Mouse (Mus musculus) CH12.LX (cell line): ENCODE data around the gene Uap1l1. TPM values are rescaled to one million over a fixed set of nuclear protein-coding genes. Genes with fewer than 3 reads are reported as not detected.

Source experiments
- DNase-seq: peaks from one replicate; pipeline ENCODE4 v3.0.0-alpha.2; 2013; ENCODE audit errors: extremely low read depth
- H3K27ac ChIP-seq: 2 replicates; pipeline ENCODE4 v1.5.1; 2012; ENCODE audit warnings: low read depth, mild to moderate bottlenecking, control low read depth, moderate library complexity; ENCODE audit not compliant: insufficient read depth
- H3K27me3 ChIP-seq: replicated peaks from 2 replicates; pipeline ENCODE3; 2012; ENCODE audit warnings: inconsistent platforms
- H3K36me3 ChIP-seq, 2 experiments: replicated peaks in 1 of 2; 2 replicates each; pipeline versions ENCODE3 to v1.6.1; 2012; ENCODE audit warnings: inconsistent platforms in 1 of 2, low read length in 1 of 2, mild to moderate bottlenecking in 1 of 2, mixed read lengths in 1 of 2, moderate library complexity in 1 of 2; ENCODE audit not compliant: control insufficient read depth in 1 of 2, insufficient read depth in 1 of 2
- H3K4me1 ChIP-seq, 2 experiments: 2 replicates each; pipeline ENCODE4 v1.6.1; 2012; ENCODE audit warnings: inconsistent platforms in 1 of 2, moderate library complexity in 1 of 2; ENCODE audit not compliant: insufficient read depth in 2 of 2, control insufficient read depth in 1 of 2
- H3K4me2 ChIP-seq: 2 replicates; pipeline ENCODE4 v1.6.1; 2012; ENCODE audit warnings: low read depth, mild to moderate bottlenecking, control low read depth; ENCODE audit not compliant: poor library complexity, insufficient read depth, severe bottlenecking
- H3K4me3 ChIP-seq, 3 experiments: fragments of 150-350 bp in 1 of 3; sonication (generic) in 1 of 3; replicated peaks in 1 of 3; 2 replicates each; pipeline versions ENCODE3 to v1.5.1; 2011 to 2012; ENCODE audit warnings: low read depth in 2 of 3, low read length in 2 of 3, mild to moderate bottlenecking in 2 of 3, moderate library complexity in 2 of 3, control low read depth in 1 of 3, improper control_type of control experiment in 1 of 3, inconsistent platforms in 1 of 3, mixed read lengths in 1 of 3; ENCODE audit not compliant: poor library complexity in 1 of 3
- H3K79me2 ChIP-seq: replicated peaks from 2 replicates; pipeline ENCODE4 v1.6.1; 2012; ENCODE audit warnings: mild to moderate bottlenecking, moderate library complexity; ENCODE audit not compliant: control insufficient read depth, poor library complexity, insufficient read depth, severe bottlenecking; ENCODE audit errors: extremely low read depth
- H3K9ac ChIP-seq: 2 replicates; pipeline ENCODE4 v1.6.1; 2012; ENCODE audit warnings: low read depth, mild to moderate bottlenecking, control low read depth, moderate library complexity; ENCODE audit not compliant: insufficient read depth
- H3K9me3 ChIP-seq: replicated peaks from 2 replicates; pipeline ENCODE3; 2012; ENCODE audit warnings: low read length, inconsistent platforms, mixed read lengths
- CHD1 ChIP-seq: IDR thresholded peaks from 2 replicates; pipeline ENCODE4 v1.6.1; 2012; ENCODE audit warnings: low read depth, low read length, improper control_type of control experiment, inconsistent platforms
- E2F4 ChIP-seq: IDR thresholded peaks from 2 replicates; pipeline ENCODE4 v1.6.1; 2011; ENCODE audit warnings: low read depth, low read length, improper control_type of control experiment; ENCODE audit not compliant: insufficient replicate concordance
- ELF1 ChIP-seq: IDR thresholded peaks from 2 replicates; pipeline ENCODE4 v1.6.1; 2014; ENCODE audit warnings: low read depth, mild to moderate bottlenecking, inconsistent platforms, low read length, improper control_type of control experiment
- GABPA ChIP-seq: IDR thresholded peaks from 2 replicates; pipeline ENCODE4 v1.6.1; 2012; ENCODE audit warnings: low read depth, low read length, improper control_type of control experiment, inconsistent platforms; ENCODE audit not compliant: insufficient replicate concordance
- IRF4 ChIP-seq: IDR thresholded peaks from 2 replicates; pipeline ENCODE4 v1.6.1; 2014; ENCODE audit warnings: low read depth, mild to moderate bottlenecking, inconsistent platforms, low read length, improper control_type of control experiment
- KAT2A ChIP-seq: IDR thresholded peaks from 2 replicates; pipeline ENCODE4 v1.6.1; 2012; ENCODE audit warnings: low read length, improper control_type of control experiment, inconsistent platforms; ENCODE audit not compliant: insufficient replicate concordance
- MAFK ChIP-seq: IDR thresholded peaks from 2 replicates; pipeline ENCODE4 v1.6.1; 2011; ENCODE audit warnings: low read length, improper control_type of control experiment; ENCODE audit not compliant: insufficient replicate concordance
- MAZ ChIP-seq: IDR thresholded peaks from 2 replicates; pipeline ENCODE4 v1.6.1; 2012; ENCODE audit warnings: low read depth, mild to moderate bottlenecking, inconsistent platforms, low read length, improper control_type of control experiment, moderate library complexity
- MEF2A ChIP-seq: IDR thresholded peaks from 2 replicates; pipeline ENCODE4 v1.6.1; 2014; ENCODE audit warnings: low read depth, mild to moderate bottlenecking, inconsistent platforms, low read length, improper control_type of control experiment, borderline replicate concordance
- MYC ChIP-seq: IDR thresholded peaks from 2 replicates; pipeline ENCODE4 v1.6.1; 2011; ENCODE audit warnings: low read depth, mild to moderate bottlenecking, improper control_type of control experiment, low read length
- NRF1 ChIP-seq: IDR thresholded peaks from 2 replicates; pipeline ENCODE4 v1.6.1; 2014; ENCODE audit warnings: low read depth, mild to moderate bottlenecking, inconsistent platforms, low read length, improper control_type of control experiment, moderate library complexity
- POLR2A ChIP-seq: IDR thresholded peaks from 2 replicates; pipeline ENCODE4 v1.6.1; 2011; ENCODE audit warnings: low read depth, mild to moderate bottlenecking, improper control_type of control experiment, low read length
- POLR2AphosphoS2 ChIP-seq: IDR thresholded peaks from 2 replicates; pipeline ENCODE4 v1.6.1; 2011; ENCODE audit warnings: low read depth, low read length, improper control_type of control experiment
- SMC3 ChIP-seq: IDR thresholded peaks from 2 replicates; pipeline ENCODE4 v1.6.1; 2011; ENCODE audit warnings: low read depth, low read length, improper control_type of control experiment
- TBP ChIP-seq: conservative IDR thresholded peaks from 2 replicates; pipeline ENCODE4 v1.6.1; 2011; ENCODE audit warnings: low read depth, low read length, improper control_type of control experiment
- TCF12 ChIP-seq: IDR thresholded peaks from 2 replicates; pipeline ENCODE4 v1.6.1; 2014; ENCODE audit warnings: low read depth, mild to moderate bottlenecking, inconsistent platforms, low read length, improper control_type of control experiment
- UBTF ChIP-seq: IDR thresholded peaks from 2 replicates; pipeline ENCODE4 v1.6.1; 2012; ENCODE audit warnings: low read depth, mild to moderate bottlenecking, inconsistent platforms, low read length, improper control_type of control experiment, moderate library complexity
- USF1 ChIP-seq: IDR thresholded peaks from 2 replicates; pipeline ENCODE4 v1.6.1; 2014; ENCODE audit warnings: low read depth, mild to moderate bottlenecking, inconsistent platforms, low read length, improper control_type of control experiment
- ZKSCAN1 ChIP-seq: IDR thresholded peaks from 2 replicates; pipeline ENCODE4 v1.6.1; 2012; ENCODE audit warnings: low read depth, inconsistent platforms, low read length, improper control_type of control experiment, borderline replicate concordance
- ZMIZ1 ChIP-seq: IDR thresholded peaks from 2 replicates; pipeline ENCODE4 v1.6.1; 2012; ENCODE audit warnings: low read depth, mild to moderate bottlenecking, inconsistent platforms, low read length, improper control_type of control experiment
- dilution Hi-C: fragments of 300-500 bp; cut with MboI; formaldehyde crosslinking; loops from 2 replicates; pipeline ENCODE4 v1.14.3; 2020; ENCODE audit warnings: low sequenced_read_pairs; ENCODE audit not compliant: extremely low pct_unique_long_range_greater_than_20kb, extremely low pct_ligation_motif_present
- in situ Hi-C: fragments of 300-500 bp; cut with MboI; formaldehyde crosslinking; loops from 3 replicates; pipeline ENCODE4 v1.14.3; 2019; ENCODE audit warnings: low sequenced_read_pairs, low pct_ligation_motif_present, low pct_unique_long_range_greater_than_20kb, mixed read lengths
- polyA plus RNA-seq: library from polyadenylated mRNA; unstranded; fragments of >175 nt; gene quantifications from 2 replicates; pipeline ENCODE4 v1.2.1, GENCODE M21; 2012; ENCODE audit warnings: low read depth; ENCODE audit not compliant: insufficient read length
- total RNA-seq, 2 experiments: library from RNA; depleted of rRNA; stranded (reverse); fragments of 300-350 nt in 1 of 2; fragments of >200 nt in 1 of 2; gene quantifications; 2 replicates each; pipeline ENCODE4 v1.2.3; 2012 to 2014

The Uap1l1 gene
- total and polyA plus RNA-seq, 3 experiments: 4.3 to 30.8 (median 14.5) TPM

DNA sequence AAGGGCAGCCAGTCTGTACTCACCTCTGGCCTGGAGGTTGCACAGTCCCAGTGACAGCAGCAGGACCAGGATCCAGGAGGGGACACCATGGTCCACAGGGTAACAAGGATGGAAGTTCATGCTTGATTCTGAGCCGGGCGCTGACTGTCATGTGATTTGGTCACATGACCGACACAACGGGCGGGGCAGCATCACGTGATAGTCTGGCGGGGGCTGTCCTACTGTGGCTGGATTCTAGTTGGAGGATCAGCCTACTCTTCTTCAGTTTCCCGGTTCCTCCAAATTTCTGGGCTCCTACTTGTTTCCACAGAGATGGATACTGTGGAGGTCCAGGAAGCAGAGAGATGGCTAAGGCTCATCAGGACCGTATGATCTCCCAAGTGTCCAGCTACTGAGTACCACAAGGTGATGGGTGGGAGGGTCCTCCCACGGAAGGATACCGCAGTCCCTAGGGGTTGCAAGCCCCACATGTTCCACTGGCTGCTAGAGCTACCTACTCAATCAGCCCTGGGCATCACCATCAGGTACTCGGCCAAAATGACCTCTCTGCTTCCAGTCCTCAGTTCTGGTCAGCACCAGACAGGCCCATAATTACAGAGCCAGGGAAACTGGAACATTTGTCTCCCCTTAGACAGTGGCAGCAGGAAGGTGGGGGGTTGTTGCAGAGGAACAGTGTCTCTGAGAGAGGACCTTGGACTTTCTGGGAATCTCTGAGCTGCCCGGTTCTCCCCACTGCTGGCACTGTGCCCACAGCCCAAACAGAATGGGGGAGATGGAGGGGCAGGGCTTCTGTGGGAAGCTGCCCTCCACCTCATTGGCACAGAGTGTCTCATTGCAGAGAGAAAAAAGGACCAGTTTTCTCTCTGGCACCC lies 9.0 kb downstream of the Uap1l1 start, which contains the start of gene Dpp7 (continued):
- TF ChIP-seq ZMIZ1 (no peak), TBP (0 out of 2 replicates have a peak, but pooled peaks have one; percentile 13), POLR2AphosphoS2 (no peak), KAT2A (0 out of 2 replicates have a peak, but pooled peaks have one; percentile 37), SMC3 (no peak), GABPA (no peak), ELF1 (no peak; the same call in 1 of the 2 replicates), NRF1 (no peak), USF1 (peak; percentile 98), MAZ (peak; percentile 91), TCF12 (0 out of 2 replicates have a peak, but pooled peaks have one; percentile 3), ZKSCAN1 (peak; percentile 4; the same call in 1 of the 2 replicates), MAFK (no peak), IRF4 (peak; percentile 13; the same call in 1 of the 2 replicates), POLR2A (no peak; the same call in 1 of the 2 replicates)
- TF ChIP-seq, all 38 proteins: peak for 16

DNA sequence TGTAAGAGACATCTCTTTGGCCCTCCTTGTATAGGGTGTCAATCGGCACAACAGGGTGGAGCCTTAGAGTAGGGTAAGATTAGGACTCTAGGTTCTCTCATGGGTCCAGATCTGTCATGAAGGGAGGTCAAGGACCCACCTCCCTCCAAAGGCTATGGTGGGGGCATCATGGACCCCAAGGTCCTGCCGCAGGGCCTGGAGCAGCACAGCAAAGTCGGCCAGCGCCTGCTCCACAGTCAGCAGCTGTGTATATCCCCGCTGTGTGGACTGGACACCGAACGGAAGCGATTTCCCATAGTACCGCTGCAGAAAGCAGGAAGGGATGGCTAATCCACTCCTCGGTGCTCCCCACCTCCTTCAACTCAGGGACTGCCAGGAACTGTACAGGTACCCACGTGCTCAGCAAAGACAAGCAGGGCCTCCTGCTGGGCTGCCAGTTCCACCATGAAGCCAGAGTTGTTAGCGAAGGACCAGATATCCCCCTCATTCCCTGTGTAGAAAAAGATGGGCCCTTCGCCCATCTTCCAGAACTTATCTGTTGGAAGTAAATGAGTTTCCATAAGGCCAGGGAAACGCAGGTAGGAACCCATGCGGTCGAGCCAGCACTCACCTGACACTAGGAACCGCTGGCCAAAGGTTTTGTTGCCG lies 9.9 kb downstream of the Uap1l1 start:
- H3K79me2 ChIP-seq: no peaks in the 10 kb centered on the region
- dilution Hi-C loops (no loop called here), in situ Hi-C loops (no loop called here)
- no peak for TF ChIP-seq IRF4
- no peak for TF ChIP-seq CHD1
- 0 out of 2 replicates have a peak, but pooled peaks have one; percentile 14 for TF ChIP-seq MYC
- TF ChIP-seq MEF2A: no peak
- TF ChIP-seq UBTF: no peak
- TF ChIP-seq E2F4: no peak
- TF ChIP-seq KAT2A: no peak
- H3K9ac ChIP-seq: peak overlapping the region; percentile 45
- no peaks in the 10 kb centered on the region for H3K27me3 ChIP-seq
- no peak for DNase-seq
- H3K9me3 ChIP-seq: no peaks in the 10 kb centered on the region
- H3K4me1 ChIP-seq: peaks cover 9 to 30% of the 10 kb centered on the region in 2 experiments
- H3K4me2 ChIP-seq: peak overlapping the region; percentile 76
- peak overlapping the region; percentile 67 to 91 (median 81) for H3K4me3 ChIP-seq
- peaks cover 37 to 62% of the 10 kb centered on the region in 2 experiments for H3K36me3 ChIP-seq
- no peak overlapping the region for H3K27ac ChIP-seq
